ENCODE assay signal across 12 mouse cellular contexts in the genomic region with DNA sequence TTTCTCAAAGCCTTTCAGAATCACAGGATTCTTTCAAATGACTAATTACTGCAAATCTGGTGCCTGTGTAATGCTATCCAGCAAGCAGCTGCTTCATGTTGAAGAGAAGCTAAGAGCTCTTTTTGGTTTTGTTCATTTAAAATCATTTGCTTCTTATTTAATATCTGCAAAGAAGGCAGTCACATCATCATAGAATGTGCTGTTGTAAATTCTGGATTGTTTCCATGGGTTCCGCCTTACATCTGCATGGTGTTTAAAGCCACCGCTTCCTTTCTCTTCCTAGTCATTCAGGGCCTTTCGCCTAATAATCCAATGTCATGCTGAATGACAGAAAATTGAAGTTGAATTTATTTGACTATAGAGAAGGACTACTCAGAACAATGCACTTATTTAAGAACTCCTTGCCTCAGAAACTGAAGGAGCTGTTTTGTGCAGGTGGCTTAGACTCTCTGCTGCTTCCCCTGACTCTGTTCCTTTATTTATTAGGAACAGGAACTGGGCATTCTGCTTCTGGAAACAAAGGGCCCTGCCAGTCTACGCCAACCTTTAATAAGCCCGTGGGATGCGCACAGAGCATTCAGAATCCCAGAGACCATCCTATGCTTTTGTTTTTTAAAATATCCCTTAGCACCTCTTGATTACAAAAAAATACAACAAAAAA.
DNase-seq lines count a peak whose midpoint lies in the region; ATAC-seq and TF ChIP-seq lines count a peak whose summit lies in the region.
"Had no signal": no experiment of that assay in that cellular context is flagged by ENCODE, and none has a peak within 500 bp of the region (broad histone marks: within the 10 kb centered on the region; RNA-seq: fewer than 3 reads in every experiment).

No protein-coding gene starts in this region.

- H3K27ac ChIP-seq in layer of hippocampus, adult 2 months: peak overlapping the region; percentile 72
- peak overlapping the region; percentile 32 for H3K27ac ChIP-seq in forebrain, embryonic 10.5 days
- H3K27ac ChIP-seq in hindbrain, embryonic 12.5 days: no peak overlapping the region; the same call in 1 of the 2 replicates
- H3K27ac ChIP-seq in midbrain, postnatal 0 days (ENCODE audit: low read depth, low read length): 0 out of 2 replicates have a peak overlapping the region, but pooled peaks have one; percentile 28
- H3K27ac ChIP-seq: limb, embryonic 10.5 days; liver, embryonic 15.5 days had no signal

- H3K9me3 ChIP-seq in forebrain, embryonic 10.5 days: no peaks in the 10 kb centered on the region
- no peaks in the 10 kb centered on the region for H3K9me3 ChIP-seq in hindbrain, embryonic 12.5 days (replicated peaks)
- H3K9me3 ChIP-seq in midbrain, postnatal 0 days (ENCODE audit: low read length): no peaks in the 10 kb centered on the region
- H3K9me3 ChIP-seq: limb, embryonic 10.5 days; liver, embryonic 15.5 days had no signal

- H3K4me2 ChIP-seq in hindbrain, embryonic 12.5 days (replicated peaks): no peak overlapping the region
- H3K4me2 ChIP-seq in midbrain, postnatal 0 days (ENCODE audit: low read depth, low read length, poor library complexity, severe bottlenecking): no peak overlapping the region
- H3K4me2 ChIP-seq: liver, embryonic 15.5 days had no signal

- H3K27me3 ChIP-seq in forebrain, embryonic 10.5 days (ENCODE audit: poor library complexity, severe bottlenecking): no peaks in the 10 kb centered on the region
- no peaks in the 10 kb centered on the region for H3K27me3 ChIP-seq in hindbrain, embryonic 12.5 days
- no peaks in the 10 kb centered on the region for H3K27me3 ChIP-seq in midbrain, postnatal 0 days (ENCODE audit: insufficient read depth, low read length)
- H3K27me3 ChIP-seq: liver, embryonic 15.5 days had no signal

- H3K4me3 ChIP-seq in layer of hippocampus, adult 2 months: no peak overlapping the region
- H3K4me3 ChIP-seq in forebrain, embryonic 10.5 days: no peak overlapping the region
- H3K4me3 ChIP-seq in hindbrain, embryonic 12.5 days: no peak overlapping the region
- H3K4me3 ChIP-seq in midbrain, postnatal 0 days (ENCODE audit: low read depth, low read length): no peak overlapping the region
- H3K4me3 ChIP-seq: limb, embryonic 10.5 days; liver, embryonic 15.5 days had no signal

- DNase-seq in layer of hippocampus, adult 2 months (ENCODE audit: low spot score in 2 of 2): peak in 1 of 2 experiments; percentile 24
- no peak for DNase-seq in layer of hippocampus, postnatal 14 days (ENCODE audit: low spot score in 2 of 2)
- DNase-seq in forebrain, embryonic 10.5 days (ENCODE audit: extremely low spot score, low spot score): no peak
- DNase-seq in midbrain, postnatal 0 days (ENCODE audit: low spot score): no peak
- no peak for DNase-seq in cerebellum, postnatal 4 days (ENCODE audit: low spot score in 2 of 2)
- no peak for DNase-seq in cerebellum, postnatal 10 days
- no peak for DNase-seq in liver
- DNase-seq: cerebellum, adult 18-20 months; kidney, postnatal 25 days had no signal

- H3K4me1 ChIP-seq in forebrain, embryonic 10.5 days: peaks cover 40% of the 10 kb centered on the region
- peaks cover 4% of the 10 kb centered on the region for H3K4me1 ChIP-seq in hindbrain, embryonic 12.5 days
- no peaks in the 10 kb centered on the region for H3K4me1 ChIP-seq in midbrain, postnatal 0 days (ENCODE audit: insufficient read depth, low read length)
- H3K4me1 ChIP-seq: limb, embryonic 10.5 days; liver, embryonic 15.5 days had no signal

- no peak overlapping the region for H3K9ac ChIP-seq in hindbrain, embryonic 12.5 days
- H3K9ac ChIP-seq in midbrain, postnatal 0 days (replicated peaks; ENCODE audit: low read length, poor library complexity, severe bottlenecking): no peak overlapping the region
- H3K9ac ChIP-seq: liver, embryonic 15.5 days had no signal

- WGBS in forebrain, embryonic 10.5 days: 40% methylated on average over 6 of the region's 6 CpGs
- WGBS in hindbrain, embryonic 12.5 days: 51% methylated on average over 6 of the region's 6 CpGs
- WGBS in midbrain, postnatal 0 days: 26% methylated on average over 6 of the region's 6 CpGs

- peak; percentile 29; the same call in 1 of the 2 replicates for ATAC-seq in hindbrain, embryonic 12.5 days (ENCODE audit: low FRiP score)
- ATAC-seq in midbrain, postnatal 0 days (ENCODE audit: low FRiP score): no peak

- H3K36me3 ChIP-seq in forebrain, embryonic 10.5 days (replicated peaks): no peaks in the 10 kb centered on the region
- no peaks in the 10 kb centered on the region for H3K36me3 ChIP-seq in hindbrain, embryonic 12.5 days
- no peaks in the 10 kb centered on the region for H3K36me3 ChIP-seq in midbrain, postnatal 0 days (ENCODE audit: insufficient read depth, low read length)
- H3K36me3 ChIP-seq: limb, embryonic 10.5 days; liver, embryonic 15.5 days had no signal

- no peak for TF ChIP-seq CTCF in layer of hippocampus, adult 2 months (conservative IDR thresholded peaks at IDR 0.05)
- no peak for TF ChIP-seq CTCF in midbrain, postnatal 0 days (IDR thresholded peaks at IDR 0.05)
